Mouse (Mus musculus) natural killer cell, adult 2 months (primary cell): ENCODE measurements around the gene Sap25.
A peak's percentile ranks its signal among the peaks of the same experiment; 100 is the strongest.
"Not testable (repeated sequence)": the region's sequence is repeated elsewhere in the genome, so short reads cannot be mapped to it uniquely, and the experiment has no call there.

ENCODE experiments used
- DNase-seq, 2 experiments: peaks; one replicate each; pipeline ENCODE4 v3.0.0; 2022; ENCODE audit warnings: low spot score in 2 of 2

Gene Sap25

DNA sequence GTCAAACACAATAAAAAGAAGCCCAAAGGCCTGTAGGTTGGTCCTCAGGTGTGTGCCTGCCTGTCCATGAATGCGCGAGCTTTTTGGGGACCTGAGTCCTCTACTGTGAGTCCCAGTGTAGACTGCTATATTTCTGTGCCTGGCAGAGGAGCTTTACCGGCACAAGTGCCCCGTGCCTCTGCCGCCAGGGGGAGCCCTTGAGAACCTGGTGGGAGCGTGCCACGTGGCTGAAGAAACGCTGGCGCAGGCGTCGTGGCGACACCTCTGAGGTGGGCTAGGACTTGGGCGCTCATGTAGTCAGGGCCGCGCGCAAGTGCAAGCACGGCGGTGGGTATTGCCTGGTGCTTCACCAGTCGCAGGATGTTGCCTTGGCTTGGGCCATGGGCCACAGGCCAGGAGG is at the start of gene Sap25:
TSS of gene Sap25 (plus strand) at position 281 of the 400 bp plus-strand sequence.
- peak; percentile 18 to 29 for DNase-seq

DNA sequence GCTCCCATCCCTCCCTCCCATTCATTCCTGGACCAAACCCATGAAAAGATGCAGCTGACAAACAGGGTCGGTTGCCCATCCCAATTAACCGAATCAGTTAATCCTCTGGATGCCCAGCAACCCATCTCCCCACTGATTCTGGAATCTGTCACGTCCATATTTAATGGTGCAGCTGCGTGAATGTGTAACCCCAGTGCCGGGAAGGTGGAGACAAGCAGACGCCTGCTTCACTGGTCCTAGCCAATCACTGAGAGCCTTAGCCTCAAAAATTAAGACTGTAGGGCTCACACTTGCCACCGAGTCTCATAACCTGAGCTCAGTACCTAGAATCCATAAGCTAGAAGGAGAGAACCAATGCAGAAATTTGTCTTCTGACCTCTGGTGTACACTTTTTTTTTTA is 45.2 kb upstream of the Sap25 start:
- DNase-seq, result no peak

DNA sequence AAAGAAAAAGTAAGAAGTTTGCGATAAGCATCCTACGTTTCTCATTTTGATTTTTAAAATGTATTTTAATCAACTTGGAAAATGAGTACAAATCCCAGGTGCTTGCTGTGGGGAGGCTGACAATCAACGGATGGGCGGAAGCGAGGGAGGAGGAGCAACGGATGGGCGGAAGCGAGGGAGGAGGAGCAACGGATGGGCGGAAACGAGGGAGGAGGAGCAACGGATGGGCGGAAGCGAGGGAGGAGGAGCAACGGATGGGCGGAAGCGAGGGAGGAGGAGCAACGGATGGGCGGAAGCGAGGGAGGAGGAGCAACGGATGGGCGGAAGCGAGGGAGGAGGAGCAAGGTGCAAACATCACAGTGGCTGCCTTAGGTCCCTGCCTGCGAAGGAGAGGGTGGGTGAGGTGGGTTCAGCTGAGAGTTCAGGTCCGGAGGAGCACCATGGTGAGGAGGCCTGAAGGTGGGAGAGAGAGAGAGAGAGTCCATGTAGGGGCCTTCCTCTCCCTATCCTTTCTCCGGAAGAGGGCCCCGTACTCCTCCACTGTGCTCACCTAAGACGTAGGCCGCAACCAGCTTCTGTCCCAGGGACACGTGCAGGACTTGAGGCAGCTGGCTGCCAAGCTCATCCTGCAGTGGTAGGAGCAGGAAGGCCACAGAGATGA is 44.4 kb upstream of the Sap25 start:
- peak; percentile 62 to 68 for DNase-seq

DNA sequence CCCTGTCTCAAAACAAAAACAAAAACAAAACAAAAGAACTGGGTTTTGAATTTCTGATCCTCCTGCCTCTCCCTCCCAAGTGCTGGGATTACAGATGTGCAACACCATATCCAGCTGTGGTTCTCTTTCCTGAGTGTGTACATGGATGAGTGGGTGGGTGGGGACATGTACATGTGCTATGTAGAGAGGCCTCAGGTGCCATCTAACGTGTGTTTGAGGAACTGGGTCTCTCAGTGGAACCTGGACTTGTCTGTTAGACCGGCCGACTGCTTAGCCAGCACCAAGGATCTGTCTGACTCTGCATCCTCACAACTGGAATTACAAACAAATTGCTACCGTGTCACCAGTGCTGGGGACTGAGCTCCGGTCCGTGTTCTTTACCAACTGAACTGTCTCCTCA is 43.5 kb upstream of the Sap25 start:
- DNase-seq, result no peak

DNA sequence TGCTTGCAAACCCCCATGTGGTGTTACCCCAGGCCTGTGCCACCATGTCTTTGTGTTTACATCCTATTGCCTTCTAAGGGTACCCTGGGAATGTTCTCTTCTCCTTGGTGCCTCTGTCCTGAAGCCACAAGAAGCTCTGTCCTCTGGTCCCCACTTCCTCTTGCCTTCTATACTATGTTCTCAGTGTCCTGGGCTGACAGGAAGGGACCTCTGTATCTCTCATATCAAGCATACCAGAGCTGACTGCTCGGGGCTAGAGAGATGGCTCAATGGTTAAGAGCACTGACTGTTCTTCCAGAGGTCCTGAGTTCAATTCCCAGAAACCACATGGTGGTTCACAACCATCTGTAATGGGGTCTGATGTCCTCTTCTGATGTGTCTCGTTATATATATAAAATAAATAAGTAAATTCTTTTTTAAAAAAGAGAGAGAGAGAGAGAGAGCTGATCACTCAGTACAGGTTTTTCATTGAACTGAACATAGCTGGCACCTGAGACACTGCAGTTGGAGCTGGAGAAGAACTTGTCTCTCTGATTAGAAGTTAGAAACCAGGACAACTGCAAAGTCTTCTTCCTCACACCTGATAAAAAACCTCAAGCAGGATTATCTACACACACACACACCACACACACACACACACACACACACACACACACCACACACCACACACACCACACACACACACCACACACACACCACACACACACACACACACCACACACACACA is 42.9 kb upstream of the Sap25 start:
- no peak for DNase-seq

DNA sequence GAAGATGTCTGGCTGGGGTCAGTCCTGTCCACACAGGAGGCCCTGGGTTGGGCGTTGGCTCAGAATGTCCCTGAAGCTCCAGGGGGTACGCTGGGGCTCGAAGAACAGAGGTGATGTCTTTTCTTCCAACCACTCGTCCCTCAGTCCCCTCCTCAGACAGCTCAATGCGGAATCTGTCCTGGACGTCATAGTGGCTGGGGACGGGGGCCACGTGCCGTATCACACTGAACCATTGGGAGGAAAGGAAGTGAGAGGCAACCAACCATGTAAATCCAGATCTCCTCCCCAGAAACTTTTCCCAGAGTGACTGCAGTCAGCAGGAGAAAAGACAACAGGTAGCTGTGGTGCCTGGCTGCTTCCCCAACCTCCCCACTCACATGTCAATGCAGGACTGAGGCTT is 41.5 kb upstream of the Sap25 start:
- no peak for DNase-seq

DNA sequence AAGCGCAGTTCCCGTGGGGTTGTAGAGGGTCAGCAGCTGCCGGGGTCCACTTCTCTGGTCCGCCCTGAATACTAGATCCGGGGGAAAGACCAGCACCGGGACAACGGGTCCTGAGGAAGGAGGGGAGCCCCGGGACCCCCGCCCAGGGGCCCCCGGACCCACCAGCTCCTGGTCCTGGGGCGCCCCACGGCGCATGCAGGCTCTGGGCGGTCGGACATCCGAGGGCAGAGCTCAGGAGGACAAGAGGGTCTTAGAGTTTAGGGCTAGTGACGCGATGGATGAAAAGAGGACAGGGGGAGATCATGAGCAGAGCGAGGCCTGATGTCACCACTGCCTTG is 40.9 kb upstream of the Sap25 start:
- DNase-seq, result no peak

DNA sequence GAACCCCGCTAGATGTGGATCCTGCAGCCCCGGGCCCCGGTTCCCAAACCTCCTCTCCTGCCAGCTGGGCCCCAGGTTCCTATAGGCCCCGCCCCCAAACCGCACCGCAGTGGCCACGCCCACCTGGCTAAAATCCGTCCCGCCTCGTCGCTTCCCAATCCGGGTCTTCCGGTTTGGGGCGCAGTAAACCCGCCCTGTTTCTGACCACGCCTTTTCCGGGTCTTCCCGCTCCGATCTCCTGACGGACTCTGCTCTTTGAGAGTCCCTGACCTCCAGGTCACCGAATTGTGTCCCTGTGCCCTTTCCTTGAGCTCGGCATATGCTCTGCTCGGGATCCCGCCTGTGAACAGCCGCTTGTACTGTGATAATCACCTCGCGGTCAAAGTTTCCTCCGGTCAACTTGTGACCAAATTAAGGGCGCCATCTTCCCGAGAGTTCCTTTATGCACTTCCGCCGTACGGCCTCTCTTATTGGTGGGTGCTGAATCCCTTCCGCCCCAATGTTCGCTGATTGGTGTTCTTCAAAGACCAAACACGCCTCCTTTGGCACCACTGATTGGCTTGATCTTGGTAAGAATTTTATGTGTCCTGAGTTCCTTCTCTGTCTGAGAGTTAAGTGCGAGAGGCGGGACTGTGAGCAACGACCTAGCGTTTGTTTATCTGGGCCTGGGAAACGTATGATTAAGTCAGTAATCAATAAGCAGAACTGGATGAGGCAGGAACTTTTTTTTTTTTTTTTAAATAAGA is 40.3 kb upstream of the Sap25 start, which contains the start of gene Mospd3:
TSS of gene Mospd3 (minus strand) at position 440 of the 746 bp plus-strand sequence.
- peak; percentile 96 for DNase-seq

DNA sequence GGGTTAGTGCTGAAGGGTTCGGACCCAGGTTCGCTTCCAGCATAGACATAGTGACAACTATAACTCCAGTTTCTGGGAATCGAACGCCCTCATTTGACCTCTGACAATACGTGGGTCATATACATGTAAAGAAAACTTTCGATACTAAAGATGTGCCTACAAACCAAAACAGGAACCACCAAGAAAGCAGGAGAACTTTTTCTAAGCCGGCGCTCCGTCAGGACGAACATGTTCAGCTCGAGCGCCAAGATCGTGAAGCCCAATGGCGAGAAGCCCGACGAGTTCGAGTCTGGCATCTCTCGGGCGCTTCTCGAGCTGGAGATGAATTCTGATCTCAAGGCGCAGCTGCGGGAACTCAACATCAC is 39.8 kb upstream of the Sap25 start:
- DNase-seq, result no peak

DNA sequence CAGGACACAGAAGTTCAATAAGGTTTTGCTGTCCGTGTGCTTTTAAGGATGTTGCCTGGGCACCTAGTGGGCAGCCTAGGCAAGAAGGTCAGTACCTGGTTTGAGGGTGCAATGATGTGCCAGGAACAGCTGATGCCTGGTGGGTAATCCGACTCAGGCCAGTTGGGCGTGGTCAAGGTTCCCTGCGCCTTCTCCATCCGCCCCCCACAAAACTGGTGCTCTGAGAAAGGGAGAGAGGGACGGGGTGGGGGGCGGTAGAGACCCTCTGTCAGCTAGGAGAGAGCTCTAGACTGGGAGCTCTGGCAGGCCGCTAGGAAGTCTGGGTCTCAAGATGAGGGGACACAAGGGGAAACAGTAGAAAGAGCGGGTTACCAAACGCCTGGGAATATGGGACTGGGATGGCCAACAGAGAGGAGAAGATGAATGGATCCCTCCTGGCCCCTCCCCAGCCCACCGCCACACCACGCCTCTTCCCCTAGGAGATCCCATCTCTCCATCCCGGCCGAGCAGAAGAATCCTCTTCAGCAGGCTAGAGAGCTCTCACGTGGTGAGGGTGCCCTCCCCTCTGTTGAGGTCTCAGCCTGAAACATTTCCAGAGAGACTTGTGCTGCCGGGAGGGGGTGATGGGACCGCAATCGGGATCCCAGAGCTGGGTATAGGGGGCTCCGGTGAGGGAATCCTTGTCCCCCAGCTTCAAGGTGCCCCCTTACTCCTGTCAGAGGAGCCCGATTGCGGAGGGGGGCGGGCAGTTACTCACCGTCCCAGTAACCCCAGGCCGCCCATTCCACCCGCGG is 33.1 kb upstream of the Sap25 start:
- no peak for DNase-seq

DNA sequence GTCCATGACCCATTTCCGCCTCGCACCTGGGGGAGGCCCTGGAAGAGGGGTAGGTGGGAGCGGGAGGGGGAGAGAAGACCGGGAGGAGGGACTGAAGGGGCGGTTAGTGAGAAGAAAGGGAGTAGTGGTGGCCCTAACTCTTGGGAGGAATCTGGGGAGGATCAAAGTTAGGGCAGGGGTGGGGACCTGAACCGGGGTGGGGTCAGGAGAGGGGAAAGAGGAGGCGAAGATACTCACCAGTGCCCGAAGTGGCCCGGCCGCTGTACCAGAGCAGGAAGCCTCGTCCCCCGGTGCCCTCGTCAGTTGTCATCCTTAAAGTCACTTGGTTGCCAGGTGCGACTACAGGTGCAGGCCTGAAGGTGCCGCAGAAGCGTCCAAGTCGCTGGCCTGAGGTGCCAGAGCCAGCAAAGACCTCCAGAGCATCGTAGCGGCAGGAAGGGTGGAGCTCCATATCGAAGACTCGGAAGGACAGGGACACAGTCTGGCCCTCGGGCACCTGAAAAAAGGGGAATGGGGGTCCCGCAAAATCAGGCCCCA is 32.4 kb upstream of the Sap25 start:
- no peak for DNase-seq

DNA sequence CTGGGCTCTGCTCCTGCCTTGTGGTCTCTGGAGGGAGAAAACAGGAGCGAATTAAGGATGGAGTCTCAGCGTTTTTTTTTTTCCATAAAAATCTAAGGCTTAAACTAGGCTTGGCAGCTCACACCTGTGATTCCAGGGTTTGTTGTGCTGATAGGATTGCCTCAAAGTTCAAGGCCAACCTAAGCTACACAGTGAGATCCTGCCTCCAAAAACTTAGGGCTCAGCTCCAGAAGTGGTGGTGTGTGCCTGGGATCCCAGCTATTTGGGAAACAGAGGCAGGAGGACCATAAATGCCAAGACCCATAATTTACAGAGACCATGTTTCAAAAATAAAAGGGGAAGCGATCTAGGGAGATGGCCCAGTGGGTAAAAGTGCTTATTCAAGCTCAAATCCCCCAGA is 31.8 kb upstream of the Sap25 start:
- DNase-seq, result no peak

DNA sequence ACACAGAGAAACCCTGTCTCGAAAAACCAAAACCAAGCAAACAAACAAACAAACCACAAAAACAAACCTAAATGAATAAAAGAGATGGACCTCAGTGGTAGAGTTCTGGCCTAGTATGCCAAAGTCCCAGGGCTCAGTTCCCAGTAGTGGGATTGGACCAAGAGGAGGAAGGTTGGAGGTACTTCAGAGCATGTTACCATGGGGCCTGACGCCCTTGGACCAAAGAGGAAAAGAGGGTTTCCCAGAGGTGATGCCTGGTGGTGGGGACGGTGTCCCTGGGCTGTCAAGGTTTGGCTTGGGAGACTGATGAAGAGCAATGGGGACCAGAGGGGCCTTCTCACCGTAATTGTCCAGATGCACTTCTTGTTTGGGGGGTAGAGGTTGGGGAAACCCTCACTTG is 31.1 kb upstream of the Sap25 start:
- no peak for DNase-seq

DNA sequence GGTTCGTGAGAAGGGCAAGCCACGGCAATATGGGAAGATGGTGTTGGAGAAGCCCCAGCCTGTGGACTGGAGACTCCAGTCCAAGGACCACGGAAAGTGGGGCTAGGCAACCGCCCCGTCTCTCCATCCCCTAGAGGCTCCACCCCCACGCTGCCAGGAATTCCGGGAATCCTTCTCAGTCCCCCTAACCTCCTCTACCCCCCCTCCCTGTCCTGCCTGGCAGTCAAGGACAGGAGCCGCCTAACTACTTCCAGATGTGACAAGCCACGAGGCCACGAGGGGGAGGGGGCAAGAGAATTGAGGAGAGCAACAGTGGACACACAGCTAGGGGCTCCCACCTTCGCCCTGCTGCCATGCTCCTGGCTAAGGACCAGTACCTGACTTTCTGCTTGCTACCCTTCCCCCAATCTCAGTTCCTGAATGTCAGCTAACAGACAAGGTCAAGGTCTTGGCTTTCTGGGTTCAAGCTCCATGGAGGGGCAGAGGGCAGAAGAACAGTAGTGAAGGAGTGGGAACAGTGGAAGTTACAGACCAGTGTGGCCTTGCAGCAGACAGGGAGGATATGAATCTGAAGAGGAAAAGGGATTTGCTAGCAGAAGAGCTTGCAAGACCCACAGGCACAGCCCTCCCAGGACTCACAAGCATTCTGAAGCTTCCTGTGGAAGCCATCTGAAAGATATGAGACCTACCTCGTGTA is 30.4 kb upstream of the Sap25 start:
- no peak for DNase-seq

DNA sequence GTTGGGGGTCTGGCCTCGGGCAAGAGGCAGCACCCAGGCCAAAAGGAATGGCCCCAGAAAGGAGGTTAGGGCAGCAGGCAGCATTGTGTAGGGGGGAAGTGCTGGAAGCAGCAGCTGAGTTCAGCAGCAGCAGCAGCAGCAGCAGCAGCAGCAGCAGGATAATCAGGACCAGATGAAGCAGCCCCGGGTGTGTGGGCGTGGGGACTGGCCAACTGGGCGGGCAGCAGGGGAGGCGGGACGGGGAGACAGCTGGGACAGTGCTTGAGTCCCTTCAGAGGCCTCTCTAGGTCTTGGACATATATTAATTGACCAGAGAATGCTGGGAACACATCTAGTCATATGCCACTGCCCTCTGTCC is 29.9 kb upstream of the Sap25 start:
- DNase-seq, result no peak

DNA sequence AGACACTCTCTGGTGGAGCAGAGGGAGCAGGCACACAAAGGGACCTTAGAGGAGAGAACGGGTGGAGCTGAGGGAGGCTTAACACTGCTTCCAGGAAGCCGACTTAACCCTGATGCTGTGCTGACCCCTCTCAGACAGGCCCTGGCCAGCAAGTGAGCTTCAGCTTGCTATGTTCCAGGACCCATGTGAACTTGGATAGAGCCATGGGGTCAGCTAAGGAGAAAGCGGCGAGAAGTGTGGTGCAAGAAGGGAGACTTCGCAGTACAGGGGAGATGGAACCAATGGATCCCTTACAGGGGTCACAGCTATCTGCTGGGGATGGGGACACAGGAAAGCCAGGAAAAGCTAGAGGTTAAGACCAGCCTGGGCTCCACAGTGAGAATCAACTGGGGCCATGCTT is 28.1 kb upstream of the Sap25 start:
- DNase-seq, result no peak

DNA sequence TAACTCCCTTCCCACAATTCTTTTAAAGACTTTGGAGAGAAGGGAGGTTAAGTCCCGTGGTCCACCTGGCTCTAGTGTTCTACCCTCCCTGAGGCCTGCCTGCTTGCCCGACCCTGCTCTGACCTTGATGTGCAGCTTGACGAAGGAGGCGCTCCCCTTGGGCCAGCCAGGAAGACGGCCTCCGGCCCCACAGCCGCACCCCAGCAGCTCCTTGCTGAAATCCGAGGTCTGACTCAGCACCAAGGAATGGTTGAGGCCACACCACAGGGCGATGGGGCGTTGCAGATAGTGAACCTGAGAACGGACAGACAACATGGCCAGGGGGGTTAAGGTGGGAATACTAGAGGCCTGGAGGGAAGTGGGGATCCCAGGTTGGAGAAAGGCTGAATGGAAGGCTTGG is 27.6 kb upstream of the Sap25 start, which contains the start of gene Pcolce:
TSS of gene Pcolce (minus strand) at position 235 of the 400 bp plus-strand sequence.
- no peak for DNase-seq

DNA sequence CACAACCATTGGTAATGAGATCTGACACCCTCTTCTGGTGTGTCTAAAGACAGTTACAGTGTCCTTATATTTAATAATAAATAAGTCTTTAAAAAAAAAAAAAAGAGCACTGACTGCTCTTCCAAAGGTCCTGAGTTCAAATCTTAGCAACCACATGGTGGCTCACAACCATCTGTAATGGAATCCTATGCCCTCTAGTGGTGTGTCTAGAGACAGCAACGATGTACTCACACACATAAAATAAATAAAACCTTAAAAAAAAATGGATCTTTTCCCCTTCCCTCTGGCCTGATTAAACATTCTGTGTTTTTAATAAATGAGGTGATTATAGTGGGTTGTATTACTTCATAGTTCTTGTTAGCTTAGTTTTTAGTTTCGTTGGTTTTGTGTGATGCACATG is 26.2 kb upstream of the Sap25 start:
- not testable (repeated sequence) for DNase-seq

DNA sequence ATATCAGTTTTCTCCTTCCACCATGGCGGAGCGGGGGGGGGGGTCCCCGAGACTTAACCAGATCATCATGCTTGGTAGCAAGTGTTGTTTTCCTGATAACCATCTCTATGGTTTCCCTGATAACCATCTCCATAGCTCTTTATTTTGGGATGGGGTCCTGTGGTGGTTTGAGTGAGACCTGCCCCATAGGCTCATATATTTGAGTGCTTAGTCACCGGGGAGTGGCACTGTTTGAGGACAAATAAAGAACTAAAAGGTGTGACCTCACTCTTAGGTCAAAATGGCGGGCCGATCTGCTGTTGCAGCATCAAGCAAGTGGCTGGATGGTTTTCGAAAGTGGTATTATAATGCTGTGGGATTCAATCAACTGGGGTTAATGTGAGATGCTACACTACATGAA is 25.8 kb upstream of the Sap25 start:
- no peak for DNase-seq

DNA sequence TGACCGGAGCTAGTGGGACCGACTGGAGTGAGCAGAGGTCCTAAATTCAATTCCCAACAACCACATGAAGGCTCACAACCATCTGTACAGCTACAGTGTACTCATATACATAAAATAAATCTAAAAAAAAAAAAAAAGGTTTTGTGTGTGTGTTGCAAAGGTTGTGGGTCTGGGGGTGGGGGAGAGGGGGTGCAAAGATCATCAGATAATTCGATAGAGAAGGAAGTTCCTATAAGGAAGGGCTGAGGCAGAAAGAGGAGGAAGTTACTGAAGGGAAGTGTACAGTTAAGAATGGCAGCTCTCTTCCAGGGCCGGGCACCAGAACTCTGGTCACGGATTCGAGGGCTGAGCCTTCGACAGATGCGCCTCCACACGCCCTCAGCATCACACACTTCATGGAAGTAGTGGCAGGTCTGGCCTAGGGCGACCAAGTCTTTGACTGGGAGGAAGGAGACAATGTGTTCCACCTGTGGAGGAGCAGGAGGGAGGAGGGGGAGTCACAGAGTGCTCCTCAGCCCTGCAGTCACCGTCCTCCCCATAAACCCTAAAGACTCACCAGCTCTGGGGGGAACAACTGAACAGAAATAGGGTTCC is 17.1 kb upstream of the Sap25 start:
- DNase-seq, result no peak

DNA sequence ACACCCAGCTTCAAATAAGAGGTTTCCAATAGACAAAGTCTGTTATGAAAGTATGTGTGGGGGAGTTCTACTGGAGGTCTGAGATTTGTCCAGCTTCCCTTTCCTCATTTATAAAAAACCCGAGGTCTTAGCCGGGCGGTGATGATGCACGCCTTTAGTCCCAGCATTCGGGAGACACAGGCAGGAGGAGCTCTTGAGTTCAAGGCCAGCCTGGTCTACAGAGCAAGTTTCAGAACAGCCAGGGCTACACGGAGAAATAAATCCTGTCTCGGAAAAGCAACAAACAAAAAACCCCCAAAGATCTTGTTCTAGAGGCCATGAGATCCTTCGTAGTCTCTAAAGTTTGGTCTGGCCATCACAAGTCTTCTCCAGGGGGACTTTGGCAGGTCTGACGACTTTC is 13.1 kb upstream of the Sap25 start:
- DNase-seq, result peak in 1 of 2 experiments; percentile 10
